Mouse (Mus musculus): ENCODE measurements around the gene Ccdc194.

- TF ChIP-seq CTCF (IDR thresholded peaks at IDR 0.05; ENCODE audit: borderline replicate concordance, control insufficient read depth, extremely low read depth, insufficient read depth, low read length, poor library complexity) = no peak
- no peak for TF ChIP-seq POLR2A (IDR thresholded peaks at IDR 0.05; ENCODE audit: control insufficient read depth, extremely low read depth, insufficient read depth, low read length, poor library complexity)
These were observed 41.0 kb upstream of the Ccdc194 start, which contains the start of gene Nxnl1 for GRCm38 (mm10) chr8:71566501-71566900.

Measured in thymus, adult 2 months (tissue).